Mouse (Mus musculus): Measurements from ENCODE around the gene Padi1.

GRCm38 (mm10) chr4:140827237-140827636, 18.3 kb downstream of the Padi1 start:
- TF ChIP-seq CTCF (IDR thresholded peaks at IDR 0.05; ENCODE audit: low read depth, low read length), result peak; percentile 64
- TF ChIP-seq POLR2A (IDR thresholded peaks at IDR 0.05; ENCODE audit: extremely low read depth, insufficient read depth, low read length), result no peak
